Mouse (Mus musculus) liver (tissue): ENCODE results near the gene Mtmr12.
"Not testable (repeated sequence)": the region's sequence is repeated elsewhere in the genome, so short reads cannot be mapped to it uniquely, and the experiment has no call there.

ENCODE experiments used
- DNase-seq: peaks from one replicate; pipeline ENCODE4 v3.0.0-alpha.2; 2020; ENCODE audit warnings: mixed read lengths

Mtmr12 gene

GRCm38 (mm10) chr15:12212266-12212665, 7.4 kb downstream of the Mtmr12 start:
- DNase-seq, result no peak

GRCm38 (mm10) chr15:12214531-12215414, 9.9 kb downstream of the Mtmr12 start:
- no peak for DNase-seq

GRCm38 (mm10) chr15:12215415-12215718, 10.5 kb downstream of the Mtmr12 start:
- DNase-seq, result no peak

DNA sequence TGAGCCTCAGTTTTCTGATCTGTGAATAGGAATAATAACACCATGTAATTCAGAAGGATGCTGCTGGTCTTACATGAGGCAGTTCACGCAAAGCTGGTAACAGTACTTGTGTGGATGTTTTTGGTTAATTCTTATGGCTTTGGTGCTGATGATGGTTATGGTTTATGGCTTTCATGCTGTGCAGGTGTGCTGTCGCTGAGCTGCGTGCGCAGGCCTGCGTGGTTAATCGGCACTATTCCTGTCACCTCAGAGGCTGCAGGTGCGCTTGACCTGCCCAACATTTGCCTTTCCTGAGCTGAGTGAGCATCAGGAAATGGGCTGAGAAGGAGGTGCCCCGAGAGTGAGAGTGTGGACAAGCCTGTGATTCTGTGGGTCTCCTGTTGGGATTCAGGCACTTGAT, 11.3 kb downstream of the Mtmr12 start:
- no peak for DNase-seq

- DNase-seq, result no peak
Observed at GRCm38 (mm10) chr15:12216798-12217197, 12.0 kb downstream of the Mtmr12 start.

GRCm38 (mm10) chr15:12217332-12217731, 12.5 kb downstream of the Mtmr12 start:
- not testable (repeated sequence) for DNase-seq

DNA sequence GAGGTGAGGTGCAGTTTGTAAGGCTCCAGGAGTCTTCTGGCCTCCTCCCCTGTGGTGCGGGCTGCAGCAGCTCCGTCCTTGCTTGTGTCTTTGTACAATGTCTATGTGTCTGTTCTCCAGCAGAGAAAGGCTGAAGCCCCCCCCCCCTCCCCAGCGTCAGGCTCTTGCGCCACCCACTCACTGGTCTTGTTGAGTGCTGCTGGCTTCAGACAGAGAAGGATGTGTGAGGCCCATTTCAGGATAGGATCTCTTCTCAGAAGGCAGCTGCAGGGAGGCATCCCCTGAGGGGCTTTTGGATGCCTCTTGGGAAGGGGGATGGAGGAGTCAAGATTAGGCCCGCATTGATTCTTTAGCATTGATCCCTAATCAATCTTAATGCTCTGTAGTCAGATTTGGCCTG, 13.0 kb downstream of the Mtmr12 start:
- DNase-seq, result no peak

DNA sequence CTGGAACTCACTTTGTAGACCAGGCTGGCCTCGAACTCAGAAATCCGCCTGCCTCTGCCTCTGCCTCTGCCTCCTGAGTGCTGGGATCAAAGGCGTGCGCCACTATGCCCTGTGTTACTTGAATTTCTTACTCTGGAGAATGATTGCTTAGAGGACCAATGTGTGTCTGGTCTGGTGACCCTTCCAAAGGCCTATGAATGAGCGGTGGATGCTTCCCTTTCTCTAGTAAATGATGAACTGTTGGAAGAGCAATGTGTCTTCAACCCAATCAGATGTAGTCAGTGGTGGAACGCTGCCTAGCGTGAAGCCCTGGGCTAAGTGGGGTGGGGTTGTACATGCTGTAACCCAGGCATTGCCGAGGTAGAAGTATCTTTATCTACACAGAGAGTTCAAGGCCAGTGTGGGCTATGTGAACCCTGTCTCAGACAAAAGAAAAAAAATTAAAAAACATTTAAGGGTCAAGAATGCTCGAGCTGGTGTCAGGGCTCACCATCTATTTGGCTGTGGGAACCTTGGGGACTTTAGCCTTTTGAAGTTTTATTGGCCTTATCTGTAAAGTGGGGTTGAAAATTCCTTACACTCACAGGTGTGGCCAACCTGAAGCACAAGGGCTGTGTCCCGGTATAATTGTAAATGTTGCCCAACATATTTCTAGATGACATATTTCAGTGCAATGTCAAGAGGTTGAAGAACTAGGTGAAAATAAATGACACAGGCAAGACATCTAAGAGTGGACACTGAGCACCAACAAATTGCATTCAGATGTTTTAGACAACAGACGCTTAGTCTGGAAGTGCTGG, 14.0 kb downstream of the Mtmr12 start:
- DNase-seq, result no peak

DNA sequence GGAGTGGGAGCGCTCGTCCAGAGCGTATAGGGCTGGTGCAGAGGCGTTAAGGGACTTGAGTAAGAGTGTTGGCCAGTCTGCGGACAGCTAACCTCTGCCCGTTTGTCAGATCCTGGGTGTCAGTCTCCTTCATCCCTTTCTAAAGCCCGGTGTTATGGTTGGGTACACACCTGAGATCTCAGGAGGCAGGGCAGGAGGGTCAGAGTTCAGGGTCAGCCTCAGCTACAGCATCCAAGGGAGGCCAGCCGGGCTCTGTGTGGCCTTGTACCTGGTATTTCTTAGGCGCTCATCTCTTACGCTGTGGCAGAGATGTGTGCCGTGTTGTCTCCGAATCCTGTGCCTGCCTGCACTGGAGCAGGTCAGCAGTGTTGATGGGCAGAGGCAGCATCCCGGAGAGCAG, 16.3 kb downstream of the Mtmr12 start:
- no peak for DNase-seq

DNA sequence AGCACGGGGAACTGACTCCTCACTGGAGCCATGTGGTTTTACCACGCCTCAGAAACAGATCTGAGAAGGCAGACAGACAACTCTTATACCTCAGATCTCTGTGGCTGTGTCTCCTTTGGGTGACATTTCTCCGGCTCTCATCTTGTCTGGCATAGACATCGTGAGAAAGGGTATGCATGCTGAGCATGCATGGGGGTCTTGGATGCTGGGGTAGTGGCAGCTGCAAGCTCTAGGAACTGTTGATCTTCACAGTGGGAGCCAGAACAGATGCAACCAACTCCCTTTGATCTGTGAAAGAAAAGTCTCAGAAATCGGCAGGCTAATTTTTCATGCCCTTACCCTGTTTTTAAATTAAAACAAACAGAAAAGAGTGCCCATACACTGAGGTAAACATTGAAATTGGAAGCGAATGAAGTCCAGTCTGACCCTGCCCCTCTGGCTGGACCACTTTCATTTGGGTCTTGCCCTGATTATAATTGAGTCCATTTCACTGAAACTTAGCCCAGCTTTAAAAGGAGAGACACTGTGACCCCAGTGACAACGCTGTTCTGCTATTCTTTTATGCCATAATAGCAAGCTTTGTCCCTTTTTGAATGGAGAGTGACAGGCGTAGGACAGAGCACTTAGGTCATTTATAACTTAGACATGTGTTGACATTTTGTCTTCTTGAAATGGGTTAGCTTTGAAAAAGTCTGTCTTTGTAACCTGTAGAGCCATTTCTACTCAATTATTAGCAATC, 17.9 kb downstream of the Mtmr12 start:
- DNase-seq, result no peak

GRCm38 (mm10) chr15:12223393-12223792, 18.6 kb downstream of the Mtmr12 start:
- no peak for DNase-seq

GRCm38 (mm10) chr15:12224239-12224638, 19.4 kb downstream of the Mtmr12 start:
- DNase-seq, result no peak

DNA sequence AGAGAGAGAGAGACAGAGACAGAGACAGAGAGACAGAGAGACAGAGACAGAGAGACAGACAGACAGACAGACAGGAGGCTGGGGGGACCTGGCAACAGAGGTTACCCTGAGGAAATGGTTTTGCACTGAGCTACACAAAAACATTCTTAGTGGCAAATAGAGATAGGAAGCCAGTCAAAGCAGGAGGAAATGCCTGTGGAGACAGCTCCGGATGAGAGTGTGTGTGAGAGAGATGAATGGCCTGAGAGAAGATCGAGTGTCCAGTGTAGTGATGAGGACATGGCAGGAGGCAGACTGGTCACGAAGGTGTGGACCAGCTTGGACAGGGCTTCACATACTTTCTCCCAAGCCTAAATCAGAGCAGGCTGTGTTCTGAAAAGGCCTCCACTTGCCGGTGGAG, 20.2 kb downstream of the Mtmr12 start:
- DNase-seq, result no peak

GRCm38 (mm10) chr15:12226908-12227307, 22.1 kb downstream of the Mtmr12 start:
- no peak for DNase-seq

DNA sequence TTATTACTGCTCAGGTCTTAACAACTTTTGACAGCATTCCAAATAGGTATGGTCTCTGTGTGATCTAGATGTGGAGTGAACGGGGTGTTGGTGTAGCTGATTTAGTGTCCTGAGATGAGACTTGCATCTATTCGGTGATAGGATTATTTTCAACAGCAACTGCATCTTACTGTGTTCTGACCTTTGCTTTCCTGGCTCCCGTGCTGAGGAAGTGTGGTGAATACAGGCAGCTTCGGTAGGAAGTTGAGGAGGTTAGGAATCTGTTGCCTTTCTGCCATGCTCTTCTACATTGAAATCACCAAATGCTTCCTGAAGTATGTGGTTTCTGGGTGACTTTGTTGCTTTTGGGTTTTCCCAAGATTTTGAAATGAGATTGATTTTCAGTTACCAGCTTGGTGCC, 22.5 kb downstream of the Mtmr12 start:
- DNase-seq, result no peak

DNA sequence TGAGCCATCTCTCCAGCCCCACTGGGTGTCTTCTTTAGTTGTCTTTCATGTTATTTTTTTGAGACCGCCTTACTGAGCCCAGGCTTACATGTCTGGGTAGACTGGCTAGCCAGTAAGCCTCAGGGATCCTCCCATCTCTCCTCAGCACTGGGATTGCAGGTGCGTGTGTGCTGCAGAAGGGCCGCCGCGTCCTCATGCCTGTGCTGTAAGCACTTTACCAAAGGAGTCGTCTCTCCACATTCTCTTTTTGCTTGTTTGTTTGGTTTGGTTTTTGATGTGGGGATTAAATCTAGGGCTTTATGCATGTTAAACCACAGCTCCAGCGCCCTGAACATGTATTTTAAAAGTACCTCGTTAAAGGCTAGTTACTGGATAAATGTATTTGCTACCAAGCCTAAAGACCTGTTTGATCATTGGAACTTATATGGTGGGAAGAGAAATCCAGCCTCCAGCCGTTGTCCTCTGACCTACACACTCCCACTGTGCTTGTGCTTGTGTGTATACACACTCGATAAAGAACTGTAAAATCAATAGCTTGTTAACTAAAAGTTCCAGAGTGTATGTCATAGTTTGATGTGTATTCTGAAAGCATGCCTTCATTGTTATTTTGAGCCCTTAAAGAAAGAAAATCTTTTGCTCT, 24.9 kb downstream of the Mtmr12 start:
- no peak for DNase-seq

- no peak for DNase-seq
Observed at GRCm38 (mm10) chr15:12230243-12230935, 25.6 kb downstream of the Mtmr12 start.

- no peak for DNase-seq
Observed at GRCm38 (mm10) chr15:12231462-12231861, 26.6 kb downstream of the Mtmr12 start.

DNA sequence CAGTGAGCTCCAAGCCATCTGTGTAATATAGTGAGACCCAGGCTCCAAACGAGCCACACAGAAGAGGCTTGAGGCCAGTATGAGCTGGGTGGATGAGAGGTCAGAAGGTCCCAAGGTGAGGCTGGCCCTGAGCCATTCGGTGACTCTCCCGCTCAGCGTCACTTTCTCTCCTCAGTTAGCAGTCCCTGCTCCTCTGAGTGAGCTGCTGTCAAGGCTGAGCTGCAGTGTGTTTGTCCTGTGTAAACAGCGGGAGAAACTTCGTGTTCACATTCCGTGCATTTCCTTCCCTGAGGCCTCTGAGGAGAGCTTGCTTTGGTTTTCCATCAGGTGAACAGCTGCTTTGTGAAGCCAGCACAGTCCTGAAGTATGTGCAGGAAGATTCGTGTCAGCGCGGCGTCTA, 27.6 kb downstream of the Mtmr12 start:
- no peak for DNase-seq

- no peak for DNase-seq
Observed at GRCm38 (mm10) chr15:12233021-12233420, 28.2 kb downstream of the Mtmr12 start.

DNA sequence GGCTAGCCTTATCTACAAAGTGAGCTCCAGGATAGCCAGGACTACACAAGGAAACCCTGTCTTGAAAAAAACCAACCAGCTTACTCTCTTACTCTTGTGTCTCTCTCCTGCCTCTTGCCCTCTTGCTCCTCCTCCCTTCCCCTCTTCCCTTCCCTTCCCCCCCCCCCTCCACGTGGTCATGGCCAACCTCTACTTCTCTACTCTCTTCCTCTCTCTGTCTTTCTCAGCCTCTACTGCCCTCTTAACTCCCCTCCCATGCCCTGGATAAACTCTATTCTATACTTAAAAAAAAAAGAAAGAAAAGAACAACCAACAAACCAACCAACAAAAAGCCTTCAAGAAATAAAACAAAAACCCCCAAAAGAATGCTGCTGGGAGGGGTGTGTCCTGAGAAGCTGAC, 30.7 kb downstream of the Mtmr12 start:
- no peak for DNase-seq

- no peak for DNase-seq
Observed at GRCm38 (mm10) chr15:12235983-12236382, 31.2 kb downstream of the Mtmr12 start.
